24 mouse cellular contexts compared by ENCODE assay signal in the genomic region with DNA sequence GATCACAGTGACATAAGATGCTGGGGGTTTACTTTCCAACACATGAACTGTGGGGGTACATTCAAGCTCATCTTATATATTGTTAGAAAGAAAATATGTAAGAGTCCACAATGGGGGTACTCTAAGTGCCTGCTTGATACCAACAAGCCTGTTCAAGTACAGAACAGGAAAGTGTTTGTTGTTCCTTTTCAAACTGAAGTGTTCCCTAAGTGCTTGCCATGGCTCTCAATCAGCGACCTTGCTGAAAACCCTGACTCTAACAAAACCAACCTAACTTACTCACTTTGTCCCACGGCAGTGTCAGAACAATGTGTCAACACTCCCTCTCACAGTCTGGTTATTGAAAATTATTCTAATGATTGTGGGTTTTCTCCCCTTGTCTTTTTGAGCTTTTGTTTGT.
"Had no signal": no experiment of that assay in that cellular context is flagged by ENCODE, and none has a peak within 500 bp of the region (broad histone marks: within the 10 kb centered on the region; RNA-seq: fewer than 3 reads in every experiment).

No protein-coding gene starts in this region.

- DNase-seq: gastrocnemius, adult 2 months; gastrocnemius, postnatal 10 days; gastrocnemius, postnatal 25 days; heart, adult 11 months; heart, adult 2 months; heart, postnatal 14 days; heart, postnatal 36 days; kidney, adult 11 months; kidney, adult 2 months; kidney, adult 9 months; kidney, postnatal 14 days; kidney, postnatal 36 days; layer of hippocampus, adult 9-11 months; layer of hippocampus, postnatal 36 days; left cerebral cortex, postnatal 4 days had no signal

- H3K27ac ChIP-seq: gastrocnemius, adult 2 months; heart, adult 2 months; heart, embryonic 13.5 days; heart, embryonic 15.5 days; hindbrain, embryonic 13.5 days; hindbrain, embryonic 15.5 days; hindbrain, postnatal 0 days; kidney, embryonic 15.5 days; kidney, postnatal 0 days; limb, embryonic 13.5 days; limb, embryonic 15.5 days had no signal

- H3K36me3 ChIP-seq: heart, embryonic 13.5 days; heart, embryonic 15.5 days; hindbrain, embryonic 13.5 days; hindbrain, embryonic 15.5 days; kidney, embryonic 15.5 days; limb, embryonic 13.5 days; limb, embryonic 15.5 days had no signal

- H3K27me3 ChIP-seq: hindbrain, embryonic 13.5 days; hindbrain, embryonic 15.5 days; kidney, embryonic 15.5 days; limb, embryonic 13.5 days; limb, embryonic 15.5 days had no signal

- H3K4me1 ChIP-seq: heart, embryonic 13.5 days; heart, embryonic 15.5 days; kidney, embryonic 15.5 days had no signal

- H3K4me3 ChIP-seq: gastrocnemius, adult 2 months; heart, adult 2 months; heart, embryonic 13.5 days; heart, embryonic 15.5 days; hindbrain, embryonic 13.5 days; hindbrain, embryonic 15.5 days; kidney, embryonic 15.5 days; limb, embryonic 13.5 days; limb, embryonic 15.5 days had no signal
